Mouse (Mus musculus): Measurements from ENCODE around the gene Chd9.

GRCm38 (mm10) chr8:90841321-90841720 is 13.2 kb downstream of the Chd9 start:
- no peak for TF ChIP-seq TAL1 (IDR thresholded peaks at IDR 0.05; ENCODE audit: low read length)
- no peak for TF ChIP-seq GATA1 (IDR thresholded peaks at IDR 0.05; ENCODE audit: low read length)

All from erythroblast, embryonic 14.5 days (primary cell).